Mouse (Mus musculus): ENCODE results near the gene Pik3c2b. TPM values are rescaled to one million over a fixed set of nuclear protein-coding genes. Genes with fewer than 3 reads are reported as not detected.

Gene Pik3c2b
- 1 to 10 TPM in 1 of 2 experiments, under 1 TPM in 1; 0.98 to 1.4 TPM for polyA plus RNA-seq (2017; shearing (Covaris generic))

DNA sequence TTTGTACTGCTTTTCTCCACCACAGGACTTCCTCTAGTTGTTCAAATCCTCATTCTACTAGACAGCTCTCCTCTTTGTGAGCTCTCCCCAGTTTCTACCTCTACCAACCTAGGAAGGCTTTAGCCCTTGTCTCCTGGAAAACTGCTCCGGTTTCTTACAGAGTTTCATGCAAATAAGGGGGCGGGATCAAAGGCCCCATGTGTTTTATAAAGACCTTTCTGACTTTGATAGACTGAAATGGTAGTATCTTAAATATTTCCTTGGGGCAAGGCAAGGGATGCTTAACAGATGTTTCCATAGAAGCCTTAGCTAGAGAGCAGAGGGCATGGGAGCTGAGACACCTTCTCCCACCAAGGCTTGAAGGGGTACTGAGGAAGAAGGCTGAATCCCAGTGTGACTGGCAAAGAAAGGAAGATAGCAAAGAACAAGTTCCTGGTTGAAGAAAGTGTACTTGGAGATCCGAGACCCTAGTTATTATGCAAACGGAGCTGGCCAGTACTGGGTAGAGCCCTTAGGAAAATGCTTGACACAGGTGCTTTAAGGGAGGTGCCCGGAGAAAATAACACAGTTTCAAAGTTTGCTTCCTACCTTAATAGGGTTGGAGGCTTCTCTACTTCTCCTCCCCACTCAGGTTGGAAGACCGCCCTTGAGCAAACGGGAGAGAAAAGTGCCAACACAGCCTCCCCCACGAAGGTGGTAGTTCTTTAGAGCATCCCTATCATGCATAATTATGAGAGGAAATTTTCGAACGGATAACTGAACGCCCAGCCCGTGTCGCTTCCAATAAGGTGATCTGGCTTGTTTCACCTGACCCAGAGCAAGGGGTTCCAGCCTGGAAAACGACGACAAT is at the start of gene Pik3c2b:
Gene Pik3c2b, plus strand, starts transcription at position 657 of the 850 bp plus-strand sequence.

DNA sequence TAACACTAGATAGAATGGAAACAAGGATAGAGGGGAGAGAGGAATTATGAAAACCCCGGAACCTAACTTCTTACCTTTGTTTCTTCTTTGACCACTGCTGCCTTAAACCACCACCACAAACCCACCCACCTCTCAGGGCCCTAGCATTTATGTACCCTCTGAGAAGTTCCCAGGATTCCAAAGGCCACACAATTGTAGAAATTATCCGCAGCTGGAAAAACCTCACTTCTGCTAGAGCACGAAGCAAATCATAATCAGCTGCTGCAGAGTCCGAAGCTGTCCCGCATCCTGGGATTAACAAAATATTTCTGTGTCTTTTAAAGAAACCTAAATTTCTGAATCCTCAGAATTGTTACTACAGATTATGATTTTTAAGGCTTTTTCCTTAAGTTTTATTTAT is 15.0 kb upstream of the Pik3c2b start, which contains the start of gene Mdm4:
Gene Mdm4, minus strand, starts transcription at position 101 of the 400 bp plus-strand sequence.

DNA sequence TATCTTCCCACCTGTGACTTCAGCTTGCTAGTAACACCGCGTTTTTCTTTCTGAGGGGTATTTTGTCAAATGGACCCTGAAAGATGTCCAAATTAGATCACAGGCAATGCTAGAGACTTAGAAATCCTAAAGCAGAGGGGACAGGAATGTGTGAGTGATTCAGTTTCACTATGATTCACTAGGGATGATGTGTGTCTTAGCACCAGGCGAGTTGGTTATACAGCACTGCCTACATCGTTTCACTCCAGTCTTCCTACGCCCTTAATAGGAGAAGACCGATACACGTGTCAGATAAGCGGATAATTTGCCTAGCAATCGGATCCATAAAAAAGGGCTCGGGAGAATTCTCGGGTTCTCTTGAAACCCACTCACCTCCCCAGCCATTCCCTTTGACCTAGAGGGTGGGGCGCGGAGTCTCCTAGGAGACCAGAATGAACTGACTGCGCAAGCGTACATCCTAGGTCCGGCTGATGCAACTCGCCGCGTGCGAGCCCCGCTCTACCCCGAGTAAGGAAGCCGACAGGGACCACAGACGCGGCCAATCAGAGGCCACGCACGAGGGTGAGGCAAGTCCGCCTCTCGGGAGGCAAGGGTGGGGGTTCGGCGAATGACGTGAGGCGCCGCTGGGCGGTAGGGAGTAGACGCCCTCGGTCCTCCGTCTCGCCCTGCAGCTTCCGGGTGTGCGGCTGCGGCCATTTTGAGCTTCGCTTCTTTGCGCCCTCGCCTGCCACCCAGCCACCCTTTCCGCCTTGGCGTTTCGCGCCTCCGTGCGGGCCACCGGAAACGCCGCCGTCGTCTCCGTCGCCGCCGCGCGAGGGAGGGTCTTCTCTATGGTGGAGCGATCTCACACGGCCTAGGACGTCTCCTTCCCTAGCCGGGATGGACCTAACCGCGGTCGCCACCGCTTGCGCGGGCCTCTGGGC is 85.4 kb downstream of the Pik3c2b start, which contains the start of gene Ppp1r15b:
Gene Ppp1r15b, plus strand, starts transcription at position 506 of the 923 bp plus-strand sequence.

Other genes with a start within 250 kb of the Pik3c2b start
- gene Lrrn2, start 165.4 kb upstream of the Pik3c2b start, polyA plus RNA-seq (2017; shearing (Covaris generic)) = not detected
- gene Mdm4, start 15.1 kb upstream of the Pik3c2b start, polyA plus RNA-seq (2017; shearing (Covaris generic)) = 10 to 100 TPM; 54.5 to 58.7 TPM
- 10 to 100 TPM; 31.9 to 48.7 TPM for gene Ppp1r15b, start 85.5 kb downstream of the Pik3c2b start, polyA plus RNA-seq (2017; shearing (Covaris generic))
- gene Plekha6, start 118.5 kb downstream of the Pik3c2b start, polyA plus RNA-seq (2017; shearing (Covaris generic)) = under 1 TPM; 0.17 to 0.50 TPM

Measured in activated CD4-positive, CD25-positive, alpha-beta regulatory T cell (primary cell).